Mouse (Mus musculus) 3T3-L1 (cell line): ENCODE measurements around the gene Rgl1.
A peak's percentile ranks its signal among the peaks of the same experiment; 100 is the strongest.

Experiments
- DNase-seq: peaks from one replicate; pipeline ENCODE4 v3.0.0-alpha.2; 2015; ENCODE audit warnings: low read depth, low spot score

The Rgl1 gene

GRCm38 (mm10) chr1:152615987-152616776, 150.0 kb downstream of the Rgl1 start:
- DNase-seq, result no peak

GRCm38 (mm10) chr1:152614743-152615380, 151.3 kb downstream of the Rgl1 start:
- DNase-seq, result no peak

GRCm38 (mm10) chr1:152613158-152613857, 152.8 kb downstream of the Rgl1 start:
- DNase-seq, result no peak

- no peak for DNase-seq
Measured at GRCm38 (mm10) chr1:152612535-152613157, 153.5 kb downstream of the Rgl1 start.

GRCm38 (mm10) chr1:152609547-152609946, 156.6 kb downstream of the Rgl1 start:
- no peak for DNase-seq

GRCm38 (mm10) chr1:152609006-152609405, 157.1 kb downstream of the Rgl1 start:
- no peak for DNase-seq

GRCm38 (mm10) chr1:152607765-152608164, 158.4 kb downstream of the Rgl1 start:
- no peak for DNase-seq

- DNase-seq, result no peak
Measured at GRCm38 (mm10) chr1:152606727-152607126, 159.4 kb downstream of the Rgl1 start.

- no peak for DNase-seq
Measured at GRCm38 (mm10) chr1:152605895-152606625, 160.1 kb downstream of the Rgl1 start.

- DNase-seq, result no peak
Measured at GRCm38 (mm10) chr1:152604147-152604546, 162.0 kb downstream of the Rgl1 start.

- DNase-seq, result no peak
Measured at GRCm38 (mm10) chr1:152603628-152604027, 162.5 kb downstream of the Rgl1 start.

GRCm38 (mm10) chr1:152600494-152600893, 165.7 kb downstream of the Rgl1 start:
- no peak for DNase-seq

GRCm38 (mm10) chr1:152599347-152599746, 166.8 kb downstream of the Rgl1 start:
- DNase-seq, result peak; percentile 48

GRCm38 (mm10) chr1:152594690-152595089, 171.5 kb downstream of the Rgl1 start:
- no peak for DNase-seq

GRCm38 (mm10) chr1:152593831-152594549, 172.2 kb downstream of the Rgl1 start:
- no peak for DNase-seq

- DNase-seq, result no peak
Measured at GRCm38 (mm10) chr1:152593382-152593781, 172.8 kb downstream of the Rgl1 start.

- DNase-seq, result no peak
Measured at GRCm38 (mm10) chr1:152592609-152593008, 173.5 kb downstream of the Rgl1 start.

GRCm38 (mm10) chr1:152591746-152592498, 174.2 kb downstream of the Rgl1 start:
- DNase-seq, result no peak

- DNase-seq, result peak; percentile 82
Measured at GRCm38 (mm10) chr1:152590321-152590720, 175.8 kb downstream of the Rgl1 start.
